Mouse (Mus musculus): ENCODE measurements around the gene Rad51b.

Rad51b gene

DNA sequence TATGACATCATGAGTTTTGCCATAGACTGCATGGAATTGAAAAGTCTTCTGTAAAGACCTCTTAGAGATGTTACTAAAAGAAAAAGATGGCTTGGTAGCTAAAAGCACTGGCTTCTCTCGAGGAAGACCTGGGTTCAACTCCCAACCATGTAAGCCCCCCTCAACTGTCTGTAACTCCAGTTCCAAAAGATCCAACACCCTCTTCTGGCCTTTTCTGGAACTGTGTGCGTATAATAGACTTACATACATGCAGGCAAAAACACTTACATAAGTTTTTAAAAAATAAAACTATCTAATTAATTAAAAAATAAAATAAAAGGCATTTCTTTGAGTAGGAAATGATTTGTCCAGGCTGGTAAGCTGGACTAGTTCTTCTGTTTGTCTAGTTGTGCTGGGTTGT lies 387.3 kb downstream of the Rad51b start:
- no peak for DNase-seq (ENCODE audit: low read depth, low spot score)

GRCm38 (mm10) chr12:79686594-79687325 lies 389.7 kb downstream of the Rad51b start:
- DNase-seq (ENCODE audit: low read depth, low spot score) = no peak

DNA sequence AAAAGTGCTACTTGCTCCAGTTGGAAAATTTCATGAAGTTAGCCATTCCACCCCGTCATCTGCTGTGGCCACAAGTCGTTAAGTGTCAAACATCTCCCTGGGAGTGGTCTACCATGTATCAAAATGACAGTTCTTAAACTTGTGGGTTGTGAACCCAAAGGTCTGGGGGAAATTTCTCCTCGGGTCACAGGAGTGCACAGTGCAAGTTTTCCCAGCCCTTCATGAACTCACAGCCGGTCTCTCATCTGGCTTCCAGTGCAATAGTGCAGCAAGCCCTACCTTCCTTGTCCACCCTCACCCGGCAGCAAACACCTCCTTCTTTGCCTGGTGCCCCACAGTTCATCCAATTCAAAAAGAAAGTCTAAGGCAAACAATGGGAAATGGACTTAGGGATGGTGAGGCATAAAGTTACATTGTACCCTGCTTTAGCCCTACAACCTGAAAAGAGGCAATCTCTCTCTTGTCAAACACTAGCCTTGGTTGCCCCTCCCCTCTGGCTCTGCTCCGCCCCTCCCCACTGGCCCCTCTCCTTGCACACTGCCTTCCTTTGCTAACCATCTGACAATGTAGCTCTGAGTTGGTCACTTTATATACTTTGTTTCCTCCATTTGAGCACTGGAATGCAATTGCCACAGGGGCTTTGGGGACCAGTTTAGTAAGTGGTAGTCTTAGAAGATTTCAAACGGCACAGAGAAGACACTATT lies 390.8 kb downstream of the Rad51b start:
- no peak for DNase-seq (ENCODE audit: low read depth, low spot score)

GRCm38 (mm10) chr12:79689299-79689698 lies 392.2 kb downstream of the Rad51b start:
- DNase-seq (ENCODE audit: low read depth, low spot score) = no peak

GRCm38 (mm10) chr12:79691929-79692862 lies 395.1 kb downstream of the Rad51b start:
- DNase-seq (ENCODE audit: low read depth, low spot score) = no peak

DNA sequence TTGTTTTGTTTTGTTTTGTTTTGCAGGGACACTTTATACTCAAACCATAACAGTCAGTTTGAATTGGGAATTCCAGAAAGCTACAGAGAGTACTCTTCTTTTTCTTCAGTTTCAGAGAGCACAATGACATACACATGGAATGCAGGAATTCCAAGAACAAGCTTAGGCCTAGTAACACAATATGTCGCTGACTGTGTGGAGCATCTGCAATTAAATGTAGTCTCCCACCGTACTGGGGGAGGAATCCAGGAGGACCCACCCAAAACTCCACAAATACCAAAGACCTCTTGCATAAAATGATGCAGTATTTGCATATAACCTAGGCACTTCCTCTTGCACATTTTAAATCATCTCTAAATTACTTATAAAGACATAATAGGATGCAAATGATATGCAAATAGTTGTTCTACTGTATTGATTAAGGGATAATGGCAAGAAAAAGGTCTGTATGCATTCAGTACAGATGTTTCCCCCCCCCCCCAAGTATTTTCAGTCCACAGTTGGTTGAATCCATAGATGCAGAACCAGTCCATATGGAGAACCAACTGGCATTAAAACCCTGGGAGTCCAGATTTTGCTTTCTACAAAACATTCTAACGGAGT lies 398.9 kb downstream of the Rad51b start:
- DNase-seq (ENCODE audit: low read depth, low spot score) = no peak

DNA sequence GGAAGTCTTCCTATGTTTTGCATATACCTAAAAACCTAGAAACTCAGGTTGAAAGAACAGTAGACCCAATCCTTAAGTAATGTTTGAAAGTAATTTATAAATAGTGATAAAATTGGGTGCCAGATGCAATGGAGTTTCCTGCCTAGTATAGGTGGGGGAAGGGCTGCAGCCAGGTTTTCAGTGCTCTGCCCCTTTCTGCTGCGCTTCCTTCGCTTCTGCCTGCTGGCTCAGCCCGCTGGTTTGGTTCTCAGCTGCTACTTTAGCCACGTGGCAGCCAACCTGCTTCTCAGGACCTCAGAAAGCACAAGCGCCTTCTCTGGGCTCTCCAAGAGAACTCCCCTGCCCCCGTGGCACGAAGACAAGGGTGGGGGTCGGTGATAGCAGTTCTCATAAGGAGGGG lies 406.5 kb downstream of the Rad51b start:
- no peak for DNase-seq (ENCODE audit: low read depth, low spot score)

- no peak for DNase-seq (ENCODE audit: low read depth, low spot score)
Observed at GRCm38 (mm10) chr12:79705501-79706266, 408.6 kb downstream of the Rad51b start.

DNA sequence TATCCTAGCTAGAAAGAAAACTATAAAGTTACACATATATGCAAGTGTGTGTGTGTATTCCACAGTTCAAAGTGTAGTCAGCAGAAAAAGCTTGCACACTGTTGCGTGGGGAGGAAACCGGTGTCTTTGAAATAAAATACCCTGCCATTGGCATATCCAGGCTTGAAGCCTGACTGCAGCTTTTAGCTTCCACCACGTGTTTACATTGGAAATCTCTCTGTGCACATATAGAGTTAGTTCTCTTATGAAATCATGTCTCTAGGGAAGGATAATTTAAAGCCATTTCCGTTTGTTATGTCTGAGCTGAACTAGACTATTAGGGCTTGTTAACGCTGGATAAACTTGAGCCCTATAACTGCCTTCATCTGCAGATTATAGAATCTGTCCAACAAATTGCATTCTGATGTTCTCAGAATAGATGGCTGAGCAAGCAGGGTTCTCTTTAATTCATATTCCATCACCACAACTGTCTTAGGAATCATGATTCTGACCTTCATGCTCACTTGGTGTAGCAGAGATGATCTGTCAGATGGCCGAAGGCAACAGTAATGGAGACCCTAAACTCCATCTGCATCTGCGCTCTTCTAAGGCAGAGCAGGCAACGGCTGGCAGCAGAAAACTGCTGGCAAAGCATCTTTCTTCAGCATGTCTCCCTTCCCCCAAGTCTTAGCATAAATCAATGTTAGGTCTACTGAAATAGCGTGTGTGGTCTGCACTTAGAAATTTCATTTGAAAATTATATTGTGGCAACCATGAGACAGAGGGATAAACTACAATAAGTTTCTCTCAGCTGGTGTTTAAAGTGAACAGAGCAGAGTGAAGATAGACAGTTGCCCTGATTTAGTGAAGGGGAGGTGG lies 410.7 kb downstream of the Rad51b start:
- DNase-seq (ENCODE audit: low read depth, low spot score) = peak; percentile 62

- no peak for DNase-seq (ENCODE audit: low read depth, low spot score)
Observed at GRCm38 (mm10) chr12:79708423-79708733, 411.3 kb downstream of the Rad51b start.

- peak; percentile 54 for DNase-seq (ENCODE audit: low read depth, low spot score)
Observed at GRCm38 (mm10) chr12:79713286-79713685, 416.2 kb downstream of the Rad51b start.

DNA sequence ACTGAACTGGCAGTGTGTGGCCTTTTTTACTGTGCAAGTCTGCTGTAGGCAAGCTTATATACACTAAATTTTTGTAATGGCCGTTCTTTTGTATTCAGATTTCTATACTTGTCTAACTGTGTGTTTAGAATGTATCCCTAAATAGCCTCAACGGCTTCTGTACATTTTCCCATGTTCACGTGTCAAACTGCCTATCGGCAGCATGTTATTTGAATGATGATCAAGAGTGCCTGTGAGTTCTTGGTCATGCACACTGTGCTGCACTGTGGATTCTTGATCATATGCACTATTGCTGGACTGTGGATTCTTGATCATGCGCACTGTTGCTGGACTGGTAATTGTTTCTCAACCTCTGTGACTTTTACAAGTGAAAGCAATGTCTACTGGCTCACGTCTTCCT lies 417.4 kb downstream of the Rad51b start:
- no peak for DNase-seq (ENCODE audit: low read depth, low spot score)

- DNase-seq (ENCODE audit: low read depth, low spot score) = peak; percentile 48
Observed at GRCm38 (mm10) chr12:79715506-79716345, 418.6 kb downstream of the Rad51b start.

- peak; percentile 81 for DNase-seq (ENCODE audit: low read depth, low spot score)
Observed at GRCm38 (mm10) chr12:79719091-79719846, 422.2 kb downstream of the Rad51b start.

DNA sequence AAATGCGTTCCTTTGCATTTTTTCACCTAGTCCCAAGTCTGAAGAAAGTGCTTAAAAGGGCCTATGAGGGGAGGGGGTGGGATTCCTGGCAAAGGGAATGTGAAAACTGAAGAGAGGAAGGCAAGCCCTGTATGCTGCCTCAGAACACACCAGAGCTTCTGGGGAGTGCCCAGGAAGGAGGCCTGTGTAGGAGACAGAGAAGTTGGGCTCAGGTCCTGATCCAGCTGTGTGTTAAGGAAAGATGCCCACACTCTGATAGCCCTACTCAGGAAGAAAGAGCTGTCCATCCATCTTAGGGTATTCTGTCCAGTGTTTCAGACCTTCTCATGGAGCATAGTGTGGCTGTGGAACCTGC lies 422.7 kb downstream of the Rad51b start:
- no peak for DNase-seq (ENCODE audit: low read depth, low spot score)

- DNase-seq (ENCODE audit: low read depth, low spot score) = no peak
Observed at GRCm38 (mm10) chr12:79724875-79725274, 427.8 kb downstream of the Rad51b start.

DNA sequence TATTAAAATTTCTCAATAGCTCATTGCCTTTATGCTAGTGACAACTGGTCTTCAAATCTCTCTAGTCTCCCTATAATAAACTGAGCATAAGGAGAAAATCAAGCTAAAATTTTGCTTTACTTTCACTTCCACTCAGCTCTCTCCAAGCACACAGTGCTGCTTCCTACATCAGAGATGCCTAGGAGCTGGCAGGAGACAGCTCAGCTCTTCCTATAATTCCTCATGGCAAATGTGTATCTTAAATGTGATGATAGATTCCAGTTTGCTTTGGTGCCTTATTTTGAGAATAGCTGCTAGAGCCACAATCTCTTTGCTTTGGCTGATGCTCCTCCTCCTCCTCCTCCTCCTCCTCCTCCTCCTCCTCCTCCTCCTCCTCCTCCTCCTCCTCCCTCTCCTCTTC lies 428.6 kb downstream of the Rad51b start:
- DNase-seq (ENCODE audit: low read depth, low spot score) = no peak

DNA sequence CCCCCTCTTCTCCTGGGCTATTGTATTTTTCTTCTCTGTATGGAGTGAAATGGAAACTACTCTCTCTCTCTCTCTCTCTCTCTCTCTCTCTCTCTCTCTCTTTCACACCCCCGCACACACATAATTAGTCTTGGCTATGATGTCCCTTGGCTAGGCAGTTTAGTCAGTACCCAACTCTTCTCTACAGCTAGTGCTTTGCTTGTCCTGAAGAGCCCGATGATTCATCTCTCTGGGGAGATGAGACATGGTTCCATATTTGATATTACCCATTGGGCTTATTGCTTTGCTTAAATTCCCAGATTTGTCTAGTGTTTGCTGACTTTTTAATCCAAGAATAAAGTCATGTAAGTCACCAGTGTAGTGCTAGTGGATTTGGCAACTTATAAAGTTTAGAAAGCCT lies 429.0 kb downstream of the Rad51b start:
- DNase-seq (ENCODE audit: low read depth, low spot score) = no peak

- DNase-seq (ENCODE audit: low read depth, low spot score) = no peak
Observed at GRCm38 (mm10) chr12:79726959-79727358, 429.9 kb downstream of the Rad51b start.
